ENCODE assay signal across 19 mouse cellular contexts in the genomic region with DNA sequence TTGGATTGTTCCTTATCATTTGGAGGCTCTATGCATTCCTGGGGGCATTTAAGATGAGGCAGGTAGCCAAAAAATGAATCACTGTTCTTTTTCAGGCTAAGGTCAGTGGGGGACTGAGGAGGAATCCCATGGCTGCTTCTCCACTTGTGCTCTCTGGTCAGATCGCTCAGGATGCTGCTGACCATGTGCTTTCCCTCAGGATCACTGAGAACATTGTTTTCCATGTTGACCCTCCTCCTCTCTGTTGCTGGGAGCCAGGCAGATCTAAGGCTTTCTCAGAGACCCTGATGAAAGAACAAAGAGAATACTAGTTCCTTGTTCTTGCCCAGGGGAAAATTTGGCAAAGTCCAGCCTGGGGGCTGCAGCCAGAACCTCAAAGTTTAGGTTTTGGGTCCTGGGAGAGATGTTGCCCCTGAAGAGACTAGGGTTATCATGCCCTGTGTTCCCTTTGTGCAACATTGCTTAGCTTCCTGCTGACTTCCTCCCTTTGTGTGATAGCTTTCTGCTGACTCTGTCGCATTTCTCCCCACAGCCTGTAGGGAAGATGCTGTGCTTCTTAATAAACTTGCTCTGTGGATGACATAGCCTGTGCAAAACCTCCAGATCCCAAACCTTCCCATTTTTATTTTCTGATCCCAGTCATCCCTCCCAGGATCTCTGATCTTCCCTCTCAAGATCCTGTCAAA. TPM values are rescaled to one million over a fixed set of nuclear protein-coding genes. Genes with fewer than 3 reads are reported as not detected.
A peak's percentile ranks its signal among the peaks of the same experiment; 100 is the strongest.
DNase-seq lines count a peak whose midpoint lies in the region; ATAC-seq and TF ChIP-seq lines count a peak whose summit lies in the region.
"Had no signal": no experiment of that assay in that cellular context is flagged by ENCODE, and none has a peak within 500 bp of the region (broad histone marks: within the 10 kb centered on the region; RNA-seq: fewer than 3 reads in every experiment).

No protein-coding gene starts in this region.

- H3K4me1 ChIP-seq in heart, embryonic 11.5 days (ENCODE audit: control insufficient read depth, insufficient read depth, low read length) = peaks cover 5% of the 10 kb centered on the region; the same call in 1 of the 2 replicates
- H3K4me1 ChIP-seq in MEL (ENCODE audit: control insufficient read depth in 1 of 2, insufficient read depth in 2 of 2, low read length in 2 of 2) = peaks cover 24 to 26% of the 10 kb centered on the region in 2 experiments
- peaks cover 6% of the 10 kb centered on the region; the same call in 1 of the 2 replicates for H3K4me1 ChIP-seq in heart, embryonic 16.5 days (ENCODE audit: control insufficient read depth, insufficient read depth, low read length)
- H3K4me1 ChIP-seq in liver, embryonic 15.5 days (replicated peaks) = peaks cover 32% of the 10 kb centered on the region
- H3K4me1 ChIP-seq: embryonic facial prominence, embryonic 12.5 days had no signal

- no peak for ATAC-seq in heart, embryonic 11.5 days (replicated peaks; ENCODE audit: insufficient number of reproducible peaks, low FRiP score, low TSS enrichment)
- ATAC-seq in heart, embryonic 16.5 days (replicated peaks; ENCODE audit: extremely low read depth, insufficient read depth, low FRiP score) = 0 out of 2 replicates have a peak, but pooled peaks have one; percentile 42
- peak; percentile 63 for ATAC-seq in liver, embryonic 15.5 days (ENCODE audit: insufficient read depth)
- ATAC-seq: midbrain, embryonic 15.5 days had no signal

- no peaks in the 10 kb centered on the region for H3K27me3 ChIP-seq in heart, embryonic 11.5 days (ENCODE audit: control insufficient read depth, insufficient read depth, low read length)
- H3K27me3 ChIP-seq in MEL (ENCODE audit: control insufficient read depth in 1 of 2, insufficient read depth in 2 of 2, low read length in 2 of 2) = no peaks in the 10 kb centered on the region
- no peaks in the 10 kb centered on the region for H3K27me3 ChIP-seq in heart, embryonic 16.5 days (ENCODE audit: control insufficient read depth, insufficient read depth, low read length)
- no peaks in the 10 kb centered on the region for H3K27me3 ChIP-seq in liver, embryonic 15.5 days
- H3K27me3 ChIP-seq: embryonic facial prominence, embryonic 12.5 days; midbrain, embryonic 15.5 days had no signal

- no peak overlapping the region for H3K9ac ChIP-seq in heart, embryonic 11.5 days (ENCODE audit: low read depth, low read length)
- H3K9ac ChIP-seq in MEL (ENCODE audit: control insufficient read depth, low read depth, low read length, poor library complexity, severe bottlenecking) = peak overlapping the region; percentile 40
- no peak overlapping the region for H3K9ac ChIP-seq in heart, embryonic 16.5 days (ENCODE audit: low read length)
- H3K9ac ChIP-seq in liver, embryonic 15.5 days = no peak overlapping the region
- H3K9ac ChIP-seq: embryonic facial prominence, embryonic 12.5 days; hindbrain, embryonic 14.5 days; midbrain, embryonic 15.5 days had no signal

- no peak; the same call in 1 of the 2 replicates for TF ChIP-seq RAD21 in MEL (IDR thresholded peaks at IDR 0.05; ENCODE audit: low read depth, low read length)

- H3K36me3 ChIP-seq in heart, embryonic 11.5 days (ENCODE audit: control insufficient read depth, insufficient read depth, low read length) = no peaks in the 10 kb centered on the region
- peaks cover 0 to 29% of the 10 kb centered on the region in 2 experiments; a peak in 2 of 4 replicates for H3K36me3 ChIP-seq in MEL (ENCODE audit: control insufficient read depth in 1 of 2, insufficient read depth in 2 of 2, low read length in 2 of 2)
- H3K36me3 ChIP-seq in heart, embryonic 16.5 days (ENCODE audit: control insufficient read depth, insufficient read depth) = no peaks in the 10 kb centered on the region
- H3K36me3 ChIP-seq in liver, embryonic 15.5 days (replicated peaks) = no peaks in the 10 kb centered on the region
- H3K36me3 ChIP-seq: embryonic facial prominence, embryonic 12.5 days; midbrain, embryonic 15.5 days had no signal

- H3K79me2 ChIP-seq in MEL (ENCODE audit: control insufficient read depth, insufficient read depth, low read length, poor library complexity) = no peaks in the 10 kb centered on the region

- no peak overlapping the region for H3K4me3 ChIP-seq in heart, embryonic 11.5 days (ENCODE audit: low read depth, low read length)
- 0 out of 4 replicates have a peak overlapping the region, but pooled peaks of 1 of the 2 experiments have one; percentile 8 for H3K4me3 ChIP-seq in MEL (ENCODE audit: control insufficient read depth in 1 of 2, insufficient read depth in 1 of 2, low read depth in 2 of 2, low read length in 2 of 2)
- no peak overlapping the region for H3K4me3 ChIP-seq in heart, embryonic 16.5 days (ENCODE audit: low read length)
- H3K4me3 ChIP-seq in liver, embryonic 15.5 days (replicated peaks) = no peak overlapping the region
- H3K4me3 ChIP-seq: embryonic facial prominence, embryonic 12.5 days; midbrain, embryonic 15.5 days had no signal

- no peaks in the 10 kb centered on the region for H3K9me3 ChIP-seq in heart, embryonic 11.5 days (replicated peaks; ENCODE audit: control insufficient read depth, low read length)
- no peaks in the 10 kb centered on the region for H3K9me3 ChIP-seq in MEL (replicated peaks; ENCODE audit: insufficient read depth, low read length)
- H3K9me3 ChIP-seq in heart, embryonic 16.5 days (replicated peaks; ENCODE audit: control insufficient read depth, low read length) = no peaks in the 10 kb centered on the region
- no peaks in the 10 kb centered on the region for H3K9me3 ChIP-seq in liver, embryonic 15.5 days (replicated peaks)
- H3K9me3 ChIP-seq: embryonic facial prominence, embryonic 12.5 days; midbrain, embryonic 15.5 days had no signal

- peak in 1 of 2 experiments; percentile 18; a peak in 1 of 4 replicates for TF ChIP-seq EP300 in MEL (IDR thresholded peaks at IDR 0.05; ENCODE audit: low read depth in 1 of 2, low read length in 2 of 2)

- peak; percentile 6 to 25 for DNase-seq in heart, adult 18-20 months
- peak; percentile 89 for DNase-seq in MEL (ENCODE audit: low read depth, low spot score)
- DNase-seq in left cerebral cortex, adult 11 months (ENCODE audit: low spot score) = no peak
- no peak for DNase-seq in adrenal gland, adult 18-20 months (ENCODE audit: low spot score in 2 of 2)
- DNase-seq in adrenal gland, postnatal 14 days = no peak
- DNase-seq: cerebellum, adult 18-20 months; kidney, adult 8-10 months; right cerebral cortex, postnatal 14 days; thymus, postnatal 36 days had no signal

- no peak overlapping the region for H3K27ac ChIP-seq in heart, embryonic 11.5 days (ENCODE audit: low read depth, low read length)
- peak overlapping the region; percentile 84 for H3K27ac ChIP-seq in MEL (ENCODE audit: control insufficient read depth, low read depth, low read length)
- no peak overlapping the region for H3K27ac ChIP-seq in heart, embryonic 16.5 days (ENCODE audit: low read length)
- H3K27ac ChIP-seq in liver, embryonic 15.5 days (replicated peaks) = peak overlapping the region; percentile 49
- H3K27ac ChIP-seq: embryonic facial prominence, embryonic 12.5 days; hindbrain, embryonic 14.5 days; macrophage; midbrain, embryonic 15.5 days had no signal

- peak in 1 of 2 experiments; percentile 28; a peak in 1 of 4 replicates for TF ChIP-seq POLR2A in MEL (IDR thresholded peaks at IDR 0.05; ENCODE audit: control insufficient read depth in 1 of 2, insufficient read depth in 1 of 2, low read depth in 1 of 2, low read length in 2 of 2, poor library complexity in 1 of 2)

- WGBS in heart, embryonic 11.5 days (ENCODE audit: insufficient replicate concordance) = 18% methylated on average over 2 of the region's 2 CpGs
- WGBS in heart, embryonic 16.5 days = 19% methylated on average over 2 of the region's 2 CpGs
- WGBS in liver, embryonic 15.5 days (ENCODE audit: insufficient replicate concordance) = 10% methylated on average over 2 of the region's 2 CpGs

- peak in 2 of 3 experiments; percentile 6 to 7; a peak in 1 of 6 replicates for TF ChIP-seq CTCF in MEL (IDR thresholded peaks at IDR 0.05 in 2 of 3, conservative IDR thresholded peaks at IDR 0.05 in 1 of 3; ENCODE audit: control insufficient read depth in 1 of 3, insufficient read depth in 1 of 3, low read depth in 2 of 3, low read length in 3 of 3, poor library complexity in 1 of 3, severe bottlenecking in 1 of 3)

- no peak overlapping the region for H3K4me2 ChIP-seq in heart, embryonic 11.5 days
- no peak overlapping the region for H3K4me2 ChIP-seq in heart, embryonic 16.5 days (ENCODE audit: low read depth, low read length)
- 0 out of 2 replicates have a peak overlapping the region, but pooled peaks have one; percentile 21 for H3K4me2 ChIP-seq in liver, embryonic 15.5 days
- H3K4me2 ChIP-seq: embryonic facial prominence, embryonic 12.5 days; hindbrain, embryonic 14.5 days; midbrain, embryonic 15.5 days had no signal

TF ChIP-seq in MEL, 35 proteins besides CTCF, POLR2A, EP300 and RAD21 (continues in another document):
- TF ChIP-seq HCFC1 (IDR thresholded peaks at IDR 0.05; ENCODE audit: low read depth, low read length) (no peak), MAFK (IDR thresholded peaks at IDR 0.05; ENCODE audit: borderline replicate concordance, low read depth, low read length) (peak; percentile 75; the same call in 1 of the 2 replicates), TBP (IDR thresholded peaks at IDR 0.05; ENCODE audit: low read depth, low read length) (no peak), MAZ (IDR thresholded peaks at IDR 0.05; ENCODE audit: low read depth, low read length) (no peak), POLR2AphosphoS5 (IDR thresholded peaks at IDR 0.05; ENCODE audit: borderline replicate concordance, low read depth, low read length) (no peak), MYC (IDR thresholded peaks at IDR 0.05; ENCODE audit: low read depth, low read length) (peak; percentile 45; the same call in 1 of the 2 replicates), RCOR1 (IDR thresholded peaks at IDR 0.05; ENCODE audit: low read depth, low read length) (0 out of 2 replicates have a peak, but pooled peaks have one; percentile 38), JUND (IDR thresholded peaks at IDR 0.05; ENCODE audit: low read depth, low read length) (no peak), ETS1 (IDR thresholded peaks at IDR 0.05; ENCODE audit: low read depth, low read length) (peak; percentile 53), MAX (IDR thresholded peaks at IDR 0.05; ENCODE audit: low read length) (no peak), E2F4 (IDR thresholded peaks at IDR 0.05; ENCODE audit: borderline replicate concordance, low read depth, low read length) (no peak), KAT2A (conservative IDR thresholded peaks at IDR 0.05; ENCODE audit: low read depth, low read length) (no peak)

RNA-seq across cellular contexts. Expression of a gene that starts 49.3 kb away (rescaled TPM):
- total RNA-seq in heart, adult 18-20 months (2021) = not detected
- not detected in 2 replicates for polyA plus RNA-seq in heart, embryonic 11.5 days (2014; fragmentation: Nextera tagmentation; extraction: Ambion mirVana)
- total RNA-seq in MEL (2012; rRNA removed) = not detected in 2 replicates
- polyA plus RNA-seq in MEL (2012; ENCODE audit: insufficient read depth in 1 of 2, insufficient read length in 2 of 2, low read depth in 1 of 2, low replicate concordance in 2 of 2, missing spikeins in 1 of 2) = not detected
- 0.13 TPM in 1 of 2 replicates, not detected in the other for polyA plus RNA-seq in heart, embryonic 16.5 days (2015; fragmentation: Nextera tagmentation; extraction: Ambion mirVana)
- polyA plus RNA-seq in liver, embryonic 15.5 days (2015; fragmentation: Nextera tagmentation; extraction: Ambion mirVana) = not detected in 2 replicates
- not detected for total RNA-seq in adrenal gland, adult 18-20 months (2021)
- 1.4 TPM in 1 of 2 replicates, not detected in the other for total RNA-seq in adrenal gland, postnatal 14 days (2021)
- total RNA-seq: granulocyte monocyte progenitor cell, adult 5-6 weeks; layer of hippocampus, adult 18-20 months had no signal
- polyA plus RNA-seq: embryonic facial prominence, embryonic 12.5 days; hindbrain, embryonic 14.5 days; limb, embryonic 14.5 days; macrophage; midbrain, embryonic 15.5 days had no signal

Comparison
In these comparisons a context has a peak if more than half of its experiments do, and no peak if none do; other contexts are left out.
1. DNase-seq: peak in heart, adult 18-20 months (2 of 2) and MEL (single experiment); none in left cerebral cortex, adult 11 months (single experiment), adrenal gland, adult 18-20 months (0 of 2) and adrenal gland, postnatal 14 days (single experiment).
2. H3K27ac ChIP-seq: peak in MEL (single experiment) and liver, embryonic 15.5 days (single experiment); none in heart, embryonic 11.5 days (single experiment) and heart, embryonic 16.5 days (single experiment).